Mouse (Mus musculus) forebrain, embryonic 10.5 days (tissue): ENCODE measurements around the gene Aprt. TPM values are rescaled to one million over a fixed set of nuclear protein-coding genes. Genes with fewer than 3 reads are reported as not detected.

ENCODE experiments used
- DNase-seq: peaks from one replicate; pipeline ENCODE4 v3.0.0-alpha.2; 2017; ENCODE audit warnings: low spot score; ENCODE audit errors: extremely low spot score
- H3K27ac ChIP-seq: fragments of 300-500 bp; sonication (generic); 2 replicates; pipeline ENCODE4 v1.5.1; 2016; ENCODE audit warnings: mild to moderate bottlenecking
- H3K27me3 ChIP-seq: fragments of 300-500 bp; sonication (generic); 2 replicates; pipeline ENCODE4 v1.6.1; 2016; ENCODE audit warnings: mild to moderate bottlenecking; ENCODE audit not compliant: poor library complexity, severe bottlenecking
- H3K36me3 ChIP-seq: fragments of 300-500 bp; sonication (generic); replicated peaks from 2 replicates; pipeline ENCODE4 v1.6.1; 2016; ENCODE audit warnings: mild to moderate bottlenecking, moderate library complexity
- H3K4me1 ChIP-seq: fragments of 300-500 bp; sonication (generic); 2 replicates; pipeline ENCODE4 v1.6.1; 2016
- H3K4me3 ChIP-seq: fragments of 300-500 bp; sonication (generic); 2 replicates; pipeline ENCODE4 v1.5.1; 2016; ENCODE audit warnings: mild to moderate bottlenecking, moderate library complexity
- H3K9me3 ChIP-seq: fragments of 300-500 bp; sonication (generic); 2 replicates; pipeline ENCODE4 v1.6.1; 2016; ENCODE audit warnings: mild to moderate bottlenecking, moderate library complexity
- WGBS: fragments of 180-500 bp; shearing (Covaris S2); methylation state at CpG from one replicate; pipeline ENCODE4 v1.1.7; 2016; 5-methylcytosine and 5-hydroxymethylcytosine counted together
- microRNA-seq: library from miRNA; unstranded; fragments of <30 nt; microRNA quantifications from one replicate; pipeline ENCODE4, GENCODE M21; 2017
- polyA plus RNA-seq: library from polyadenylated mRNA; unstranded; fragments of >200 nt; fragmentation: Nextera tagmentation; extraction: Ambion mirVana; gene quantifications from 2 replicates; pipeline ENCODE4 v1.2.1, GENCODE M21; 2016

The Aprt gene
- polyA plus RNA-seq, 1 experiment from 2014 or later = 321 TPM

- Histone ChIP-seq H3K9me3 (no peaks in the 10 kb centered on the region), H3K4me1 (peaks cover 24% of the 10 kb centered on the region), H3K4me3 (no peak overlapping the region), H3K36me3 (no peaks in the 10 kb centered on the region), H3K27me3 (no peaks in the 10 kb centered on the region), H3K27ac (peak overlapping the region; percentile 44)
- WGBS = 66% methylated on average over 6 of the region's 6 CpGs
- no peak for DNase-seq
Measured at GRCm38 (mm10) chr8:122537033-122537432, 39.7 kb downstream of the Aprt start.

DNA sequence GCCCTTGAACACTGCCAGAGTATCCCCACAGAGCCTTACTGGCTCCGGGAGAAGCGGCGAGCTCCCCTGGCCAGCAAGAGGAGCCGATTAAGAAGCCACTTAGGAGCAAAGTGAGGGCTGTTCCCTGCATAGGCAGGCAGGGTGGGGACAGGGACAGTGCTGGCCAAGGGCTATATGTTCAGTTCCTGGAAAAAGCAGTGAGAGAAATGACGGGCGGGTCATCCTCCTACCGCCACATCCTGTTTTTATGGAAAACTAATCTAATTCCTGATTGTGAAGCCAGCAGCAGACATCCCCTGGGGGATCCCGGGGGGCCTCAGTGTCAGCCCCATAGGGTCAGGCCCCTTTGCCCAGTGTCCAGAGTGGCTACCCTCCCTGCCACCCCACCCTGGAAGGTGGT, 45.4 kb downstream of the Aprt start:
- Histone ChIP-seq H3K9me3 (0 out of 2 replicates have a peak, but pooled peaks cover 5% of the 10 kb centered on the region), H3K36me3 (no peaks in the 10 kb centered on the region), H3K4me3 (no peak overlapping the region), H3K27me3 (no peaks in the 10 kb centered on the region), H3K4me1 (peaks cover 21% of the 10 kb centered on the region), H3K27ac (peak overlapping the region; percentile 36; the same call in 1 of the 2 replicates)
- WGBS = 87% methylated on average over 8 of the region's 8 CpGs
- DNase-seq = no peak

- WGBS = 92% methylated on average over 4 of the region's 4 CpGs
- Histone ChIP-seq H3K27ac (no peak overlapping the region), H3K36me3 (no peaks in the 10 kb centered on the region), H3K9me3 (0 out of 2 replicates have a peak, but pooled peaks cover 5% of the 10 kb centered on the region), H3K4me1 (peaks cover 42% of the 10 kb centered on the region), H3K27me3 (peaks cover 5% of the 10 kb centered on the region; the same call in 1 of the 2 replicates), H3K4me3 (no peak overlapping the region)
- no peak for DNase-seq
Measured at GRCm38 (mm10) chr8:122529159-122529558, 47.5 kb downstream of the Aprt start.

- Histone ChIP-seq H3K9me3 (0 out of 2 replicates have a peak, but pooled peaks cover 5% of the 10 kb centered on the region), H3K27me3 (peaks cover 5% of the 10 kb centered on the region; the same call in 1 of the 2 replicates), H3K4me3 (no peak overlapping the region), H3K27ac (no peak overlapping the region), H3K4me1 (peaks cover 55% of the 10 kb centered on the region), H3K36me3 (no peaks in the 10 kb centered on the region)
- no peak for DNase-seq
- WGBS = 89% methylated on average over 3 of the region's 3 CpGs
Measured at GRCm38 (mm10) chr8:122527937-122528336, 48.8 kb downstream of the Aprt start.

DNA sequence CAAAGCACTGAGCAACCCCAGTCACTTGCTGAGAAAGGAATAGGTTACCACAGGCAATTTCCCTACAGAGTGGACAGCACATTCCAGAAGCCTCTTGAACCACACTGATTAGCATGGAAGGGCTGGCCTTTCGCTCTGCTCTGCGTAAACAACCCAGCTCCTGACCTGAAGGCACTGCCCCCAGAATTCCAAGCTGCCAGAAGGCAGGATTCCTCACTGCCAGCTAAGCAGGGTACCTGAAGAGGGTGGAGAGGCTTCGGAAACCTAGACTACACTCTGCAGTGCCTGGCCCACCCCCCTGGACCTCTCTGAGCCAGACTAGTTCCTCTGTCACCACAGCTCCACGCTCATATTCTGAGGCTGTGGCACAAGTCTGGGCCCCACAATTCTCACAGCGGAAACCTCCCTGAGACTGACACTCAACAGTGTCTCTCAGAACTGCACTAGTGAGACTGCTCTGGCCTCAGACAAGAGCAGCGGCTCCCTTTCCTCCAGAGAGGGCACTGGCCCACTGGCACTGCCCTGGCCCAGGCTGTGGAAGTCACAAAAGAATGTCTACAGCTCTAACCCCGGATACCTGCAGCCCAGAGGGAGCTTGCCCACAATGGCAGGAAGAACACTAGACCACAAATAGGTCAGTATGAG, 50.1 kb downstream of the Aprt start:
- Histone ChIP-seq H3K27ac (peak overlapping the region; percentile 73), H3K27me3 (peaks cover 5% of the 10 kb centered on the region; the same call in 1 of the 2 replicates), H3K9me3 (0 out of 2 replicates have a peak, but pooled peaks cover 5% of the 10 kb centered on the region), H3K4me3 (no peak overlapping the region), H3K36me3 (no peaks in the 10 kb centered on the region), H3K4me1 (peaks cover 57% of the 10 kb centered on the region)
- WGBS = 74% methylated on average over 7 of the region's 7 CpGs
- DNase-seq = no peak

DNA sequence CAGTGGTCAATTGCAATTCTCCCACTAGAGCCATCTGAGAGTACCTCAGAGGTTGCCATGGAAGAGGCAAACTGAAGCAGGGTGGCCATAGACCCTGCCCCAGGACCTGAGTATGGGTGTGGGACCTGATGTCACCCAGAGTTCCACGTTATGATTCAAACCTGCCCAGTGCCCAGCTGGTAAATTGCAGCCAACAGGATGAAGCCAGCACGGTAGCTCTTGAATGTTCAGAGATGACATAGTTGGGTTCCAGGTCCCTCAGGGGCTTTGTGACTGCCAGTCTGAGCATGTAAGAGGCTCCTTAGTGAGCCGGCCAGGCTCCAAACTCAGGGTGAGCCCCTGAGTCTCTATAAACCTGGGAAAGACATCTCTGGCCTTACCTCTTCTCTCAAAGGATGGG, 50.6 kb downstream of the Aprt start:
- H3K36me3 ChIP-seq = no peaks in the 10 kb centered on the region
- peak overlapping the region; percentile 73 for H3K27ac ChIP-seq
- H3K4me1 ChIP-seq = peaks cover 51% of the 10 kb centered on the region
- WGBS = 77% methylated on average over 3 of the region's 3 CpGs
- H3K4me3 ChIP-seq = no peak overlapping the region
- peaks cover 5% of the 10 kb centered on the region; the same call in 1 of the 2 replicates for H3K27me3 ChIP-seq
- no peak for DNase-seq
- H3K9me3 ChIP-seq = 0 out of 2 replicates have a peak, but pooled peaks cover 5% of the 10 kb centered on the region

DNA sequence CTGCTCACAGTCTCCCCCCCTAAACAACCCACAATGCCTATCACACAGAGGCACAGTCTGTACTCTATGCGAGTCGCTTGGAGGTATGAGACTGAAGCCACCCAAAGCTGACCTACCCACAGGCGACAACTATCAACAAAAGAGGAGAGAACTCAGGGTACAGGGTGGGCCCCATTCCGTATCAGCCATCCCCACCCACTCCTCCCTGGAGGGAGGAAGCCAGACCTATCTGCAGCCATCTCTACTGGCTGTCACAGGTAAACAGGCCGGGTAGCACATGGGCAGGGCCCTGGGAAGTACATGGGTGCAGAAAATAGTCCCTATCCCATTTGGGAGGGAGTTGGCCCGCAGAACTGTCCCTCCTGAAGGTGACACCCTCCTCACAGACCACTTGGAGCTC, 51.7 kb downstream of the Aprt start:
- 0 out of 2 replicates have a peak, but pooled peaks cover 5% of the 10 kb centered on the region for H3K9me3 ChIP-seq
- no peak overlapping the region for H3K4me3 ChIP-seq
- DNase-seq = no peak
- no peaks in the 10 kb centered on the region for H3K36me3 ChIP-seq
- WGBS = 81% methylated on average over 6 of the region's 6 CpGs
- H3K4me1 ChIP-seq = peaks cover 60% of the 10 kb centered on the region
- H3K27me3 ChIP-seq = peaks cover 5% of the 10 kb centered on the region; the same call in 1 of the 2 replicates
- peak overlapping the region; percentile 66 for H3K27ac ChIP-seq

Small RNA genes within 50 kb of the gene (microRNA-seq; reads per million reads assigned to microRNA genes)
- gene Mir6396 = not detected

Other genes starting within 250 kb of the Aprt start
- gene Trhr2, start 216.2 kb downstream of the Aprt start, polyA plus RNA-seq = not detected in 2 replicates
- 73.2 and 81.1 TPM in 2 replicates for gene Zc3h18, start 200.3 kb downstream of the Aprt start, polyA plus RNA-seq
- gene Il17c, start 154.9 kb downstream of the Aprt start, polyA plus RNA-seq = 0.21 TPM in 1 of 2 replicates, not detected in the other
- 70.0 and 75.7 TPM in 2 replicates for gene Cyba, start 144.0 kb downstream of the Aprt start, polyA plus RNA-seq
- gene Mvd, start 133.5 kb downstream of the Aprt start, polyA plus RNA-seq = 52.1 and 54.2 TPM in 2 replicates
- gene Snai3, start 116.2 kb downstream of the Aprt start, polyA plus RNA-seq = 0.18 and 0.22 TPM in 2 replicates
- gene Rnf166, start 100.8 kb downstream of the Aprt start, polyA plus RNA-seq = 31.0 and 33.0 TPM in 2 replicates
- gene Ctu2, start 100.8 kb downstream of the Aprt start, polyA plus RNA-seq = 84.7 and 89.1 TPM in 2 replicates
- gene Piezo1, start 25.6 kb downstream of the Aprt start, polyA plus RNA-seq = 6.1 and 8.8 TPM in 2 replicates
- 73.2 and 79.8 TPM in 2 replicates for gene Cdt1, start 8.9 kb downstream of the Aprt start, polyA plus RNA-seq
- 4.6 and 5.5 TPM in 2 replicates for gene Galns, start 34.6 kb upstream of the Aprt start, polyA plus RNA-seq
- 41.0 and 44.1 TPM in 2 replicates for gene Trappc2l, start 34.7 kb upstream of the Aprt start, polyA plus RNA-seq
- not detected in 2 replicates for gene Pabpn1l, start 45.8 kb upstream of the Aprt start, polyA plus RNA-seq
- 1.6 and 2.4 TPM in 2 replicates for gene Cbfa2t3, start 122.2 kb upstream of the Aprt start, polyA plus RNA-seq
- gene Acsf3, start 198.6 kb upstream of the Aprt start, polyA plus RNA-seq = 19.0 and 19.1 TPM in 2 replicates